ENCODE assay signal across 9 mouse cellular contexts in the genomic region with DNA sequence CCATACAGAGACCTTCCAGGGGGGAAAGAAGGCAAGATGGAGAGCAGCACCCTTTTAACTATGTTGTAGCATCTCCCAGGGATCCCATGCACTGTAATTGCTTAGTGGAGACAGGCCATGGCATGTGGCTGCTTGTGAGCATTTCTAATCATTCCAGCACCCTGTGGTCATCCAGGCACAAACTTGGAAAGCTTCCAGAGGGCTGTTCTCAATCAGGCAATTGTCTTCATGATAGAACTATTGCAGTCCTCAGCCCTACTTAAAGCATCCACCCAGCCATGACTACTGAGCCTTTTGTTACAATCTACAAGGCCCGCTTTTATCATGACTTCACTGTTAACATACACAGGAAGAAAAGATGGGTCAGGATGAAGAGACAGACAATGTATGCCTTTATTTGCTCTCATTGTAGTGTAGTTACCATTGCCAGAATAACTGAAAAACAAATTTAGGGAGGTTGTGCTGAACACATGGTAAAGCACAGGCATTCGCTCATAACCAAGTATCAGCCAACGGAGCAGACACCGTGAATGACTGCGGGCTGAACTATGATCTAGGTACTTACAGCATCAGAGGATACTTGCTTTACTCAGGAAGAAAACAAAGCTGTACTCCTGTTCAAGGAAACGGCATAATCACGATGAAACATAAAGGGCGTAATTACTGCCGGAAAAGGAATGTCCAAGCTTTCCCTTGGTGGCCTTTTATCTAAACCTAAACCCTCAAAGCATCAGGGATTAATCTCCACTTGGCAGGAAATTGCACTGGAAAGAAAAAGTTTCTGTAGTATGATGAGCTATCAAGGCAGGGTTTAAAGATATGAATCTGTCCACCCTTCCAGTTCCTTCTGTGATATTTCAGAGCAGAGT.
A peak's percentile ranks its signal among the peaks of the same experiment; 100 is the strongest.
DNase-seq lines count a peak whose midpoint lies in the region; ATAC-seq and TF ChIP-seq lines count a peak whose summit lies in the region.
"Had no signal": no experiment of that assay in that cellular context is flagged by ENCODE, and none has a peak within 500 bp of the region (broad histone marks: within the 10 kb centered on the region; RNA-seq: fewer than 3 reads in every experiment).

No protein-coding gene starts in this region.

- no peak overlapping the region for H3K4me3 ChIP-seq in hindbrain, embryonic 12.5 days
- H3K4me3 ChIP-seq in neural tube, embryonic 15.5 days (replicated peaks): no peak overlapping the region
- H3K4me3 ChIP-seq in gastrocnemius, adult 2 months: no peak overlapping the region
- H3K4me3 ChIP-seq in left cerebral cortex, adult 2 months: no peak overlapping the region

- H3K36me3 ChIP-seq in hindbrain, embryonic 12.5 days: no peaks in the 10 kb centered on the region
- H3K36me3 ChIP-seq in neural tube, embryonic 15.5 days: no peaks in the 10 kb centered on the region

- ATAC-seq in hindbrain, embryonic 12.5 days (ENCODE audit: low FRiP score): peak; percentile 80
- ATAC-seq in neural tube, embryonic 15.5 days (ENCODE audit: low FRiP score): peak; percentile 45; the same call in 1 of the 2 replicates

- no peaks in the 10 kb centered on the region for H3K9me3 ChIP-seq in hindbrain, embryonic 12.5 days (replicated peaks)
- no peaks in the 10 kb centered on the region for H3K9me3 ChIP-seq in neural tube, embryonic 15.5 days (replicated peaks)

- H3K27me3 ChIP-seq in hindbrain, embryonic 12.5 days: peaks cover 10% of the 10 kb centered on the region; the same call in 1 of the 2 replicates
- H3K27me3 ChIP-seq in neural tube, embryonic 15.5 days (replicated peaks): no peaks in the 10 kb centered on the region

- H3K4me2 ChIP-seq in hindbrain, embryonic 12.5 days (replicated peaks): no peak overlapping the region
- no peak overlapping the region for H3K4me2 ChIP-seq in neural tube, embryonic 15.5 days

- H3K4me1 ChIP-seq in hindbrain, embryonic 12.5 days: peaks cover 10% of the 10 kb centered on the region
- peaks cover 9% of the 10 kb centered on the region for H3K4me1 ChIP-seq in neural tube, embryonic 15.5 days

- H3K9ac ChIP-seq in hindbrain, embryonic 12.5 days: no peak overlapping the region
- no peak overlapping the region for H3K9ac ChIP-seq in neural tube, embryonic 15.5 days (replicated peaks)

- WGBS in hindbrain, embryonic 12.5 days: 59% methylated on average over 9 of the region's 9 CpGs
- WGBS in neural tube, embryonic 15.5 days: 46% methylated on average over 9 of the region's 9 CpGs

- TF ChIP-seq CTCF in gastrocnemius, adult 2 months (IDR thresholded peaks at IDR 0.05): no peak
- TF ChIP-seq CTCF in left cerebral cortex, adult 2 months (IDR thresholded peaks at IDR 0.05): no peak

- H3K27ac ChIP-seq in hindbrain, embryonic 12.5 days: no peak overlapping the region; the same call in 1 of the 2 replicates
- H3K27ac ChIP-seq in neural tube, embryonic 15.5 days (replicated peaks): no peak overlapping the region
- no peak overlapping the region for H3K27ac ChIP-seq in gastrocnemius, adult 2 months
- H3K27ac ChIP-seq in left cerebral cortex, adult 2 months: no peak overlapping the region

- DNase-seq in left cerebral cortex, adult 9 months (ENCODE audit: low spot score in 2 of 2): peak; percentile 39 to 52
- DNase-seq in left cerebral cortex, postnatal 14 days (ENCODE audit: low spot score in 2 of 2): no peak
- peak; percentile 77 for DNase-seq in cerebellum, adult 9-10 months
- DNase-seq in gastrocnemius, adult 2 months: no peak
- DNase-seq in left cerebral cortex, adult 2 months (ENCODE audit: extremely low spot score in 1 of 2, low spot score in 2 of 2): no peak
- DNase-seq in gastrocnemius, postnatal 36 days: no peak
- DNase-seq: kidney, adult 8-10 months had no signal

- intact Hi-C loops in left cerebral cortex, postnatal 14 days (cut with DNase I): no loop called here
- intact Hi-C loops in gastrocnemius, adult 2 months (cut with DNase I): no loop called here
- intact Hi-C loops in left cerebral cortex, adult 2 months (cut with DNase I): no loop called here
- intact Hi-C loops in gastrocnemius, postnatal 36 days (cut with DNase I): no loop called here

Comparison
In these comparisons a context has a peak if more than half of its experiments do, and no peak if none do; other contexts are left out.
1. DNase-seq: peak in left cerebral cortex, adult 9 months (2 of 2) and cerebellum, adult 9-10 months (single experiment); none in left cerebral cortex, postnatal 14 days (0 of 2), gastrocnemius, adult 2 months (single experiment), left cerebral cortex, adult 2 months (0 of 2) and gastrocnemius, postnatal 36 days (0 of 2).